ENCODE assay signal across 24 mouse cellular contexts in genomic region chr11:108898483-108898882, GRCm38 (mm10). TPM values are rescaled to one million over a fixed set of nuclear protein-coding genes. Genes with fewer than 3 reads are reported as not detected.
DNase-seq lines count a peak whose midpoint lies in the region; ATAC-seq and TF ChIP-seq lines count a peak whose summit lies in the region.
"Had no signal": no experiment of that assay in that cellular context is flagged by ENCODE, and none has a peak within 500 bp of the region (broad histone marks: within the 10 kb centered on the region; RNA-seq: fewer than 3 reads in every experiment).

No protein-coding gene starts in this region.

- H3ac ChIP-seq in myocyte (ENCODE audit: control insufficient read depth, insufficient read length), result no peak overlapping the region

- H3K36me3 ChIP-seq in heart, embryonic 14.5 days (ENCODE audit: control insufficient read depth, insufficient read depth, low read length), result no peaks in the 10 kb centered on the region
- no peaks in the 10 kb centered on the region for H3K36me3 ChIP-seq in heart, adult 2 months (ENCODE audit: control insufficient read depth, insufficient read depth, low read length)
- H3K36me3 ChIP-seq in intestine, embryonic 16.5 days (ENCODE audit: control insufficient read depth, insufficient read depth, low read length), result no peaks in the 10 kb centered on the region
- no peaks in the 10 kb centered on the region for H3K36me3 ChIP-seq in intestine, embryonic 15.5 days
- H3K36me3 ChIP-seq in CH12.LX (replicated peaks in 1 of 2; ENCODE audit: control insufficient read depth in 1 of 2, insufficient read depth in 1 of 2, low read length in 1 of 2), result no peaks in the 10 kb centered on the region
- H3K36me3 ChIP-seq in myocyte (ENCODE audit: control insufficient read depth, insufficient read depth), result no peaks in the 10 kb centered on the region
- H3K36me3 ChIP-seq: embryonic facial prominence, embryonic 13.5 days; embryonic facial prominence, embryonic 15.5 days; forebrain, embryonic 10.5 days; forebrain, embryonic 12.5 days; G1E had no signal

- H3K4me3 ChIP-seq in heart, embryonic 14.5 days (ENCODE audit: control insufficient read depth in 1 of 2, insufficient read depth in 1 of 2, low read depth in 1 of 2, low read length in 2 of 2), result no peak overlapping the region
- no peak overlapping the region for H3K4me3 ChIP-seq in heart, adult 2 months
- no peak overlapping the region for H3K4me3 ChIP-seq in intestine, embryonic 16.5 days (ENCODE audit: low read length)
- no peak overlapping the region for H3K4me3 ChIP-seq in intestine, embryonic 15.5 days (replicated peaks)
- H3K4me3 ChIP-seq in CH12.LX (replicated peaks in 1 of 3; ENCODE audit: low read depth in 2 of 3, low read length in 2 of 3, poor library complexity in 1 of 3) (no peak overlapping the region), myocyte (no peak overlapping the region)
- H3K4me3 ChIP-seq: embryonic facial prominence, embryonic 13.5 days; embryonic facial prominence, embryonic 15.5 days; erythroblast, embryonic 14.5 days; forebrain, embryonic 10.5 days; forebrain, embryonic 12.5 days had no signal

- no peak overlapping the region for H3K9ac ChIP-seq in heart, embryonic 14.5 days (ENCODE audit: low read length)
- H3K9ac ChIP-seq in heart, adult 2 months (ENCODE audit: low read depth, low read length), result no peak overlapping the region
- H3K9ac ChIP-seq in intestine, embryonic 16.5 days (ENCODE audit: low read depth, low read length), result no peak overlapping the region
- H3K9ac ChIP-seq in intestine, embryonic 15.5 days, result no peak overlapping the region
- no peak overlapping the region for H3K9ac ChIP-seq in CH12.LX (ENCODE audit: insufficient read depth, low read depth)
- H3K9ac ChIP-seq: embryonic facial prominence, embryonic 13.5 days; embryonic facial prominence, embryonic 15.5 days; forebrain, embryonic 12.5 days had no signal

- H3K9me3 ChIP-seq in heart, embryonic 14.5 days (ENCODE audit: control insufficient read depth, low read length), result no peaks in the 10 kb centered on the region
- H3K9me3 ChIP-seq in intestine, embryonic 16.5 days (ENCODE audit: control insufficient read depth, low read length), result no peaks in the 10 kb centered on the region
- no peaks in the 10 kb centered on the region for H3K9me3 ChIP-seq in intestine, embryonic 15.5 days
- H3K9me3 ChIP-seq in CH12.LX (replicated peaks; ENCODE audit: low read length), result no peaks in the 10 kb centered on the region
- H3K9me3 ChIP-seq: embryonic facial prominence, embryonic 13.5 days; embryonic facial prominence, embryonic 15.5 days; forebrain, embryonic 10.5 days; forebrain, embryonic 12.5 days had no signal

- no peak for TF ChIP-seq CTCF in heart, adult 2 months (IDR thresholded peaks at IDR 0.05)
- TF ChIP-seq CTCF in CH12.LX (conservative IDR thresholded peaks at IDR 0.05 in 1 of 2, IDR thresholded peaks at IDR 0.05 in 1 of 2; ENCODE audit: low read depth in 2 of 2, low read length in 2 of 2), result no peak

- TF ChIP-seq EP300 in heart, adult 2 months (IDR thresholded peaks at IDR 0.05; ENCODE audit: insufficient read depth, low read depth, low read length), result no peak
- TF ChIP-seq EP300 in CH12.LX (IDR thresholded peaks at IDR 0.05; ENCODE audit: low read length), result peak; percentile 92

- peaks cover 5% of the 10 kb centered on the region; the same call in 1 of the 2 replicates for H3K27me3 ChIP-seq in heart, embryonic 14.5 days (ENCODE audit: control insufficient read depth, insufficient read depth, low read length)
- H3K27me3 ChIP-seq in heart, adult 2 months (ENCODE audit: control insufficient read depth, insufficient read depth, low read length), result no peaks in the 10 kb centered on the region
- no peaks in the 10 kb centered on the region; the same call in 1 of the 2 replicates for H3K27me3 ChIP-seq in intestine, embryonic 16.5 days (replicated peaks; ENCODE audit: control insufficient read depth, insufficient read depth, low read length)
- H3K27me3 ChIP-seq in intestine, embryonic 15.5 days (replicated peaks), result no peaks in the 10 kb centered on the region
- H3K27me3 ChIP-seq in CH12.LX (replicated peaks) (no peaks in the 10 kb centered on the region), myocyte (ENCODE audit: control insufficient read depth, insufficient read depth, insufficient read length) (no peaks in the 10 kb centered on the region)
- H3K27me3 ChIP-seq: embryonic facial prominence, embryonic 13.5 days; embryonic facial prominence, embryonic 15.5 days; Patski had no signal

- intact Hi-C loops in heart, adult 2 months (cut with DNase I), result no loop called here

- dilution Hi-C loops in CH12.LX (cut with MboI; ENCODE audit: extremely low pct_ligation_motif_present, extremely low pct_unique_long_range_greater_than_20kb, low sequenced_read_pairs), result no loop called here

- TF ChIP-seq POLR2A in heart, adult 2 months (IDR thresholded peaks at IDR 0.05; ENCODE audit: insufficient read depth, low read depth, low read length), result no peak
- TF ChIP-seq POLR2A in CH12.LX (IDR thresholded peaks at IDR 0.05; ENCODE audit: low read depth, low read length) (no peak), myocyte (IDR thresholded peaks at IDR 0.05; ENCODE audit: insufficient read length, low read depth) (no peak)

- no peak for DNase-seq in heart, adult 2 months
- peak; percentile 93 for DNase-seq in CH12.LX (ENCODE audit: extremely low read depth)
- DNase-seq in cerebellum, adult 9-10 months, result no peak
- DNase-seq: adrenal gland, adult 8-10 months; cerebellum, adult 11-12 months; cerebellum, adult 2 months; cerebellum, adult 9-11 months; cerebellum, postnatal 14 days; cerebellum, postnatal 36 days; embryo, embryonic 11 days had no signal

- H3K4me1 ChIP-seq in heart, embryonic 14.5 days (ENCODE audit: control insufficient read depth in 2 of 2, insufficient read depth in 2 of 2, low read length in 2 of 2), result peaks cover 5 to 7% of the 10 kb centered on the region in 2 experiments
- no peaks in the 10 kb centered on the region for H3K4me1 ChIP-seq in heart, adult 2 months (ENCODE audit: control insufficient read depth, insufficient read depth, low read length)
- peaks cover 2% of the 10 kb centered on the region; the same call in 1 of the 2 replicates for H3K4me1 ChIP-seq in intestine, embryonic 16.5 days (ENCODE audit: control insufficient read depth, insufficient read depth, low read length)
- 0 out of 2 replicates have a peak, but pooled peaks cover 8% of the 10 kb centered on the region for H3K4me1 ChIP-seq in intestine, embryonic 15.5 days (replicated peaks)
- peaks cover 31 to 96% of the 10 kb centered on the region in 2 experiments for H3K4me1 ChIP-seq in CH12.LX (ENCODE audit: control insufficient read depth in 1 of 2, insufficient read depth in 2 of 2)

- peak; percentile 18 for TF ChIP-seq RAD21 in CH12.LX (IDR thresholded peaks at IDR 0.05; ENCODE audit: low read depth, low read length)

- no peak overlapping the region for H3K27ac ChIP-seq in heart, embryonic 14.5 days (replicated peaks in 1 of 2; ENCODE audit: control insufficient read depth in 1 of 2, insufficient read depth in 1 of 2, low read depth in 2 of 2, low read length in 2 of 2)
- H3K27ac ChIP-seq in heart, adult 2 months, result no peak overlapping the region
- no peak overlapping the region for H3K27ac ChIP-seq in intestine, embryonic 16.5 days (ENCODE audit: low read length)
- H3K27ac ChIP-seq in intestine, embryonic 15.5 days, result no peak overlapping the region
- peak overlapping the region; percentile 27; the same call in 1 of the 2 replicates for H3K27ac ChIP-seq in CH12.LX (ENCODE audit: insufficient read depth, low read depth)
- H3K27ac ChIP-seq: embryonic facial prominence, embryonic 13.5 days; embryonic facial prominence, embryonic 15.5 days; forebrain, embryonic 10.5 days; forebrain, embryonic 12.5 days had no signal

- ATAC-seq in heart, embryonic 14.5 days (ENCODE audit: insufficient number of reproducible peaks, insufficient read depth, low FRiP score, low read depth), result peak; percentile 36; the same call in 1 of the 2 replicates
- peak; percentile 29 for ATAC-seq in intestine, embryonic 16.5 days
- ATAC-seq in intestine, embryonic 15.5 days, result no peak
- ATAC-seq: activated CD4-positive, CD25-positive, alpha-beta regulatory T cell, adult 4 months; forebrain, embryonic 14.5 days; forebrain, embryonic 16.5 days had no signal

- WGBS in heart, embryonic 14.5 days, result 29% methylated on average over 6 of the region's 6 CpGs
- 60% methylated on average over 6 of the region's 6 CpGs for WGBS in heart, adult 2 months
- 79% methylated on average over 6 of the region's 6 CpGs for WGBS in intestine, embryonic 16.5 days
- 87% methylated on average over 6 of the region's 6 CpGs for WGBS in intestine, embryonic 15.5 days

- H3K79me2 ChIP-seq in heart, adult 2 months (replicated peaks; ENCODE audit: control insufficient read depth, insufficient read depth, low read length), result no peaks in the 10 kb centered on the region
- H3K79me2 ChIP-seq in CH12.LX (replicated peaks; ENCODE audit: control insufficient read depth, extremely low read depth, insufficient read depth, poor library complexity, severe bottlenecking) (no peaks in the 10 kb centered on the region), myocyte (ENCODE audit: control insufficient read depth, insufficient read depth) (no peaks in the 10 kb centered on the region)

- in situ Hi-C loops in CH12.LX (cut with MboI; ENCODE audit: low pct_ligation_motif_present, low pct_unique_long_range_greater_than_20kb, low sequenced_read_pairs), result no loop called here

- H3K4me2 ChIP-seq in heart, embryonic 14.5 days (ENCODE audit: low read length), result no peak overlapping the region
- H3K4me2 ChIP-seq in intestine, embryonic 16.5 days (ENCODE audit: low read depth, low read length), result no peak overlapping the region
- H3K4me2 ChIP-seq in intestine, embryonic 15.5 days (replicated peaks), result no peak overlapping the region
- H3K4me2 ChIP-seq in CH12.LX (ENCODE audit: insufficient read depth, low read depth, poor library complexity, severe bottlenecking), result peak overlapping the region; percentile 10; the same call in 1 of the 2 replicates
- no peak overlapping the region for H3K4me2 ChIP-seq in myocyte (ENCODE audit: low read depth)
- H3K4me2 ChIP-seq: embryonic facial prominence, embryonic 13.5 days; embryonic facial prominence, embryonic 15.5 days; forebrain, embryonic 12.5 days had no signal

TF ChIP-seq in CH12.LX, 34 proteins besides CTCF, POLR2A, EP300 and RAD21 (continues in another document):
- TF ChIP-seq TBP (conservative IDR thresholded peaks at IDR 0.05; ENCODE audit: low read depth, low read length), result no peak; the same call in 1 of the 2 replicates

RNA-seq across cellular contexts. Expression of gene Axin2, which starts 21.7 kb away (rescaled TPM):
- polyA plus RNA-seq in heart, embryonic 14.5 days (2014; fragmentation: Nextera tagmentation; extraction: Ambion mirVana), result 0.93 and 2.6 TPM in 2 replicates
- total RNA-seq in heart, adult 2 months (2021), result 1 to 10 TPM; 3.5 to 6.6 TPM
- polyA plus RNA-seq in heart, adult 2 months (2012; rRNA removed), result 2.7 and 2.8 TPM in 2 replicates
- polyA plus RNA-seq in intestine, embryonic 16.5 days (2015; fragmentation: Nextera tagmentation; extraction: Ambion mirVana), result 2.8 and 3.2 TPM in 2 replicates
- polyA plus RNA-seq in intestine, embryonic 15.5 days (2015; fragmentation: Nextera tagmentation; extraction: Ambion mirVana), result 4.7 and 5.4 TPM in 2 replicates
- total RNA-seq in CH12.LX (2012; rRNA removed) (16.6 TPM in 2 replicates), CH12.LX (2014; rRNA removed) (12.9 and 14.2 TPM in 2 replicates)
- polyA plus RNA-seq in CH12.LX (2012; ENCODE audit: insufficient read length, low read depth) (27.1 and 29.9 TPM in 2 replicates), myocyte (2012; fragmentation: generic; extraction: Trizol) (1.7 TPM)
- total RNA-seq: G1E had no signal
- polyA plus RNA-seq: G1E had no signal
